Mouse (Mus musculus): ENCODE measurements at regions not wholly inside any gene's neighbourhood (a gene's known extent, or its start where the extent isn't known, plus 50 kb on each side); places are given as distances from the start of the nearest gene placed in this dataset.

DNA sequence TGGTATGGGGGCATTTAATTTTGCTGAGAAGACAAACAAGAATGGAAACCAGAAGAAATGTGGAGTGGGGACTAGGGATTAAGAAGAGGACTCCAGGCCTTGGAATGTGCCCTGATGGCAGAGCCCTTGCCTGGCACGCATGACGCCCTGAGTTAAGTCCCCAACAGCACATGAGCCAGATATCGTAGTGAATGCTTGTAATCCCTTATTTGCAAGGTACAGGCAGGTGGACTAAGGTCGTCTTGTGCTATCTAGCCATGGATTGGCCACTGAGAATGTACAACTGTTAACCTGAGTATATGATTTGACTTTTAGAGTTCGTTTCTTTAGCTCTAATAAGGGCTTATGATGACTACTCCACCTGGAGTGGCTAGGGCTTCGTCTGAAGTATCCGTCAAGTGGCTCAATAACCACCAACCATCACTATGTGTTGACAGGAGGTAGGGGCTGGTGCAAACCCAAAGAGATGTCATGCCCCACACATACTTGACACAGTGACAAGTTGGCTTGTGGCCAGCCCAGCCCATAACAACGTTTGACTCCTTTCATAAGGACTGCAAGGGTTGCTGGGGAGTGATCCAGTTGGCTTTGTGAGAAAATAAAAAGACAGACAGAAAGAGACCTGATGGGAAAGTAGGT lies 115.5 kb upstream of the Cadm1 start:
- no peak for ATAC-seq (ENCODE audit: low FRiP score)
- Histone ChIP-seq H3K4me2 (no peak overlapping the region), H3K9me3 (ENCODE audit: control insufficient read depth, low read length) (no peaks in the 10 kb centered on the region), H3K36me3 (ENCODE audit: control insufficient read depth, insufficient read depth, low read length) (no peaks in the 10 kb centered on the region), H3K27ac (ENCODE audit: low read depth, low read length) (no peak overlapping the region), H3K4me1 (ENCODE audit: control insufficient read depth, insufficient read depth, low read length) (peaks cover 9% of the 10 kb centered on the region; the same call in 1 of the 2 replicates), H3K4me3 (ENCODE audit: low read depth, low read length) (no peak overlapping the region), H3K27me3 (ENCODE audit: control insufficient read depth, insufficient read depth, low read length) (peaks cover 7% of the 10 kb centered on the region; the same call in 1 of the 2 replicates), H3K9ac (ENCODE audit: low read length) (no peak overlapping the region)
- WGBS, result 84% methylated on average over 8 of the region's 8 CpGs
- DNase-seq (ENCODE audit: low spot score, missing footprints), result no peak

- no peak overlapping the region for H3K4me2 ChIP-seq
- no peak overlapping the region for H3K27ac ChIP-seq (ENCODE audit: low read depth, low read length)
- no peak overlapping the region for H3K4me3 ChIP-seq (ENCODE audit: low read depth, low read length)
- H3K4me1 ChIP-seq (ENCODE audit: control insufficient read depth, insufficient read depth, low read length), result peaks cover 8% of the 10 kb centered on the region
- no peak for DNase-seq (ENCODE audit: low spot score, missing footprints)
- 49% methylated on average over 9 of the region's 9 CpGs for WGBS
- no peaks in the 10 kb centered on the region for H3K9me3 ChIP-seq (ENCODE audit: control insufficient read depth, low read length)
- H3K27me3 ChIP-seq (ENCODE audit: control insufficient read depth, insufficient read depth, low read length), result no peaks in the 10 kb centered on the region
- no peak for ATAC-seq (ENCODE audit: low FRiP score)
- H3K36me3 ChIP-seq (ENCODE audit: control insufficient read depth, insufficient read depth, low read length), result no peaks in the 10 kb centered on the region
- no peak overlapping the region for H3K9ac ChIP-seq (ENCODE audit: low read length)
Measured at GRCm38 (mm10) chr9:47422151-47422599, 107.8 kb upstream of the Cadm1 start.

DNA sequence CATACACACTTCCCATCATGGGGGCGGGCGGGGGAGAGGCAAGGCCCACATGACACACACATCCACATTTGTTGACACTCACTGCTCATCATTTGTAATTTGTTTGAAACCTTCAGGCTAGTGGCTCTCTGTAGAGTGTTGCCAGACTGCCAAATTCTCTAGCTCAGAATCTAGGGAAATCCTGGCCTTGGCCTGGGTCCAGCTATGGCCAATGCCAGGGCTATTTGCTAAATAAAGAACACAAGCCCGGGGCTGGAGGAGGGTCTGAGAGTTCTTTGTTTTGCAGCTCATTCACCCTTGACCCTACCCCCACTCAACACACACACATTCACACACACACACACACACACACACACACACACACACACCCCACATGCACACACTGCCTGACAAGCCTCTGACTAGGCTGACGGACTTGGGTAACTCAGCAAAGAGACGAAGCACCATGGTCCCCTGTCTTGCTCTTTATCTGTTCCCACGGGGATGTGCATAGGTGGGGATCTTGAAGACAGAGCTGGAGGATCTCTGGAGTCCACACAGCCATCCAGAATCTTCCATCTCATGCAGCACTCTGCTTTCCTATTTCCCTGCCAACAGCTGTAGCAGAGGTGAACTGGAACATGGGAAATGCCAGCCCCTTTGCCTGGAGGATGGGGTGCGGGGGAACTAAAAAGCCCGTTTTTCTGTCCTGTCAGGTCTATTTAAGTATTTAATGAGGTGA lies 107.1 kb upstream of the Cadm1 start:
- Histone ChIP-seq H3K4me2 (no peak overlapping the region), H3K36me3 (ENCODE audit: control insufficient read depth, insufficient read depth, low read length) (no peaks in the 10 kb centered on the region), H3K4me1 (ENCODE audit: control insufficient read depth, insufficient read depth, low read length) (peaks cover 8% of the 10 kb centered on the region), H3K27ac (ENCODE audit: low read depth, low read length) (no peak overlapping the region), H3K9ac (ENCODE audit: low read length) (no peak overlapping the region), H3K27me3 (ENCODE audit: control insufficient read depth, insufficient read depth, low read length) (no peaks in the 10 kb centered on the region), H3K4me3 (ENCODE audit: low read depth, low read length) (no peak overlapping the region), H3K9me3 (ENCODE audit: control insufficient read depth, low read length) (no peaks in the 10 kb centered on the region)
- no peak for DNase-seq (ENCODE audit: low spot score, missing footprints)
- ATAC-seq (ENCODE audit: low FRiP score), result no peak
- 69% methylated on average over 8 of the region's 8 CpGs for WGBS

- no peak for ATAC-seq (ENCODE audit: low FRiP score)
- Histone ChIP-seq H3K9ac (ENCODE audit: low read length) (no peak overlapping the region), H3K4me3 (ENCODE audit: low read depth, low read length) (no peak overlapping the region), H3K27ac (ENCODE audit: low read depth, low read length) (no peak overlapping the region), H3K27me3 (ENCODE audit: control insufficient read depth, insufficient read depth, low read length) (no peaks in the 10 kb centered on the region), H3K36me3 (ENCODE audit: control insufficient read depth, insufficient read depth, low read length) (no peaks in the 10 kb centered on the region), H3K4me1 (ENCODE audit: control insufficient read depth, insufficient read depth, low read length) (peaks cover 8% of the 10 kb centered on the region), H3K9me3 (ENCODE audit: control insufficient read depth, low read length) (no peaks in the 10 kb centered on the region), H3K4me2 (no peak overlapping the region)
- DNase-seq (ENCODE audit: low spot score, missing footprints), result no peak
- WGBS, result 88% methylated on average over 3 of the region's 3 CpGs
Measured at GRCm38 (mm10) chr9:47423462-47423832, 106.5 kb upstream of the Cadm1 start.

- 92% methylated on average over 3 of the region's 3 CpGs for WGBS
- Histone ChIP-seq H3K36me3 (ENCODE audit: control insufficient read depth, insufficient read depth, low read length) (no peaks in the 10 kb centered on the region), H3K27ac (ENCODE audit: low read depth, low read length) (no peak overlapping the region), H3K9ac (ENCODE audit: low read length) (no peak overlapping the region), H3K4me3 (ENCODE audit: low read depth, low read length) (no peak overlapping the region), H3K27me3 (ENCODE audit: control insufficient read depth, insufficient read depth, low read length) (no peaks in the 10 kb centered on the region), H3K9me3 (ENCODE audit: control insufficient read depth, low read length) (no peaks in the 10 kb centered on the region), H3K4me2 (no peak overlapping the region), H3K4me1 (ENCODE audit: control insufficient read depth, insufficient read depth, low read length) (peaks cover 3% of the 10 kb centered on the region)
- DNase-seq (ENCODE audit: low spot score, missing footprints), result no peak
- ATAC-seq (ENCODE audit: low FRiP score), result no peak
Measured at GRCm38 (mm10) chr9:47424191-47424590, 105.8 kb upstream of the Cadm1 start.

DNA sequence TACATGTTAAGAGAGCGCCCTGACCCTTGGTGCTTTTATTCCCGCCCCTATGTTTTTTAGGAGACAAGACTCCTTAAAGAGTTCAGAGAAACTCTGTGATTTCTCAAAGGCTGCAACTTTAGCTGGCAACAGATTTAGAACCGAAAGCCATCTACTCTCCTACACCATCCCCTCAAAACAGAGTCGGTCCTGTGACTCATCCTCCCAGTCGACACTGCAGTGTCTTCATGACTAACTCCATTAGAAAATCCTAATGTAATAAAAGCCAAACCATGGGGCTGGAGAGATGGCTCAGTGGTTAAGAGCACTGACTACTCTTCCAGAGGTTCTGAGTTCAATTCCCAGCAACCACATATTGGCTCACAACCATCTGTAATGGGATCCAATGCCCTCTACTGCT lies 103.3 kb upstream of the Cadm1 start:
- H3K9me3 ChIP-seq (ENCODE audit: control insufficient read depth, low read length), result no peaks in the 10 kb centered on the region

GRCm38 (mm10) chr9:47428710-47429341 lies 101.1 kb upstream of the Cadm1 start:
- Histone ChIP-seq H3K9ac (ENCODE audit: low read length) (no peak overlapping the region), H3K27me3 (ENCODE audit: control insufficient read depth, insufficient read depth, low read length) (no peaks in the 10 kb centered on the region), H3K36me3 (ENCODE audit: control insufficient read depth, insufficient read depth, low read length) (no peaks in the 10 kb centered on the region), H3K4me3 (ENCODE audit: low read depth, low read length) (no peak overlapping the region), H3K9me3 (ENCODE audit: control insufficient read depth, low read length) (no peaks in the 10 kb centered on the region), H3K4me2 (no peak overlapping the region), H3K4me1 (ENCODE audit: control insufficient read depth, insufficient read depth, low read length) (no peaks in the 10 kb centered on the region), H3K27ac (ENCODE audit: low read depth, low read length) (no peak overlapping the region)
- no peak for DNase-seq (ENCODE audit: low spot score, missing footprints)
- 82% methylated on average over 8 of the region's 8 CpGs for WGBS
- no peak for ATAC-seq (ENCODE audit: low FRiP score)

More for the DNA sequence above, 103.3 kb upstream of the Cadm1 start:
- ATAC-seq (ENCODE audit: low FRiP score), result no peak
- Histone ChIP-seq H3K4me1 (ENCODE audit: control insufficient read depth, insufficient read depth, low read length) (peaks cover 2% of the 10 kb centered on the region), H3K4me3 (ENCODE audit: low read depth, low read length) (no peak overlapping the region), H3K27ac (ENCODE audit: low read depth, low read length) (no peak overlapping the region), H3K9ac (ENCODE audit: low read length) (no peak overlapping the region), H3K27me3 (ENCODE audit: control insufficient read depth, insufficient read depth, low read length) (no peaks in the 10 kb centered on the region), H3K4me2 (no peak overlapping the region), H3K36me3 (ENCODE audit: control insufficient read depth, insufficient read depth, low read length) (no peaks in the 10 kb centered on the region)
- DNase-seq (ENCODE audit: low spot score, missing footprints), result no peak
- WGBS, result 92% methylated on average over 5 of the region's 5 CpGs

- no peaks in the 10 kb centered on the region for H3K36me3 ChIP-seq (ENCODE audit: control insufficient read depth, insufficient read depth, low read length)
- ATAC-seq (ENCODE audit: low FRiP score) (no peak), DNase-seq (ENCODE audit: low spot score, missing footprints) (no peak)
- no peaks in the 10 kb centered on the region for H3K27me3 ChIP-seq (ENCODE audit: control insufficient read depth, insufficient read depth, low read length)
- H3K9me3 ChIP-seq (ENCODE audit: control insufficient read depth, low read length), result no peaks in the 10 kb centered on the region
- no peak overlapping the region for H3K4me3 ChIP-seq (ENCODE audit: low read depth, low read length)
- WGBS, result no CpG with 5 or more reads among the region's 1 CpGs
- H3K9ac ChIP-seq (ENCODE audit: low read length), result no peak overlapping the region
- H3K27ac ChIP-seq (ENCODE audit: low read depth, low read length), result no peak overlapping the region
- H3K4me1 ChIP-seq (ENCODE audit: control insufficient read depth, insufficient read depth, low read length), result no peaks in the 10 kb centered on the region
- no peak overlapping the region for H3K4me2 ChIP-seq
Measured at GRCm38 (mm10) chr9:47429691-47430090, 100.3 kb upstream of the Cadm1 start.

GRCm38 (mm10) chr9:47432715-47433114 lies 97.3 kb upstream of the Cadm1 start:
- WGBS, result 80% methylated on average over 4 of the region's 4 CpGs
- Histone ChIP-seq H3K4me3 (ENCODE audit: low read depth, low read length) (no peak overlapping the region), H3K9ac (ENCODE audit: low read length) (no peak overlapping the region), H3K4me2 (no peak overlapping the region), H3K4me1 (ENCODE audit: control insufficient read depth, insufficient read depth, low read length) (no peaks in the 10 kb centered on the region), H3K9me3 (ENCODE audit: control insufficient read depth, low read length) (no peaks in the 10 kb centered on the region), H3K27ac (ENCODE audit: low read depth, low read length) (no peak overlapping the region), H3K36me3 (ENCODE audit: control insufficient read depth, insufficient read depth, low read length) (no peaks in the 10 kb centered on the region), H3K27me3 (ENCODE audit: control insufficient read depth, insufficient read depth, low read length) (no peaks in the 10 kb centered on the region)
- no peak for ATAC-seq (ENCODE audit: low FRiP score)
- DNase-seq (ENCODE audit: low spot score, missing footprints), result peak; percentile 64

Measured in midbrain, embryonic 11.5 days (tissue).